Mouse (Mus musculus) liver, adult 2 months (tissue): Measurements from ENCODE around the gene Cyp11a1. TPM values are rescaled to one million over a fixed set of nuclear protein-coding genes. Genes with fewer than 3 reads are reported as not detected.

Experiments
- DNase-seq: peaks from one replicate; pipeline ENCODE4 v3.0.0-alpha.2; 2011; ENCODE audit warnings: low read depth, low spot score; ENCODE audit errors: extremely low read depth
- H3K27ac ChIP-seq: fragments of 200-500 bp; replicated peaks from 2 replicates; pipeline ENCODE4 v1.5.1; 2012; ENCODE audit warnings: low read depth, mild to moderate bottlenecking, control low read depth, inconsistent platforms, low read length; ENCODE audit not compliant: insufficient read depth
- H3K27me3 ChIP-seq: fragments of 200-500 bp; 2 replicates; pipeline ENCODE4 v1.6.1; 2012; ENCODE audit warnings: mild to moderate bottlenecking, moderate library complexity, low read length, inconsistent platforms; ENCODE audit not compliant: control insufficient read depth, insufficient read depth
- H3K36me3 ChIP-seq: fragments of 200-500 bp; 2 replicates; pipeline ENCODE4 v1.6.1; 2012; ENCODE audit warnings: low read length, inconsistent platforms; ENCODE audit not compliant: control insufficient read depth, insufficient read depth
- H3K4me1 ChIP-seq: fragments of 200-500 bp; 2 replicates; pipeline ENCODE4 v1.6.1; 2011; ENCODE audit warnings: low read length; ENCODE audit not compliant: control insufficient read depth, insufficient read depth
- H3K4me3 ChIP-seq: fragments of 200-500 bp; 2 replicates; pipeline ENCODE4 v1.5.1; 2011; ENCODE audit warnings: low read depth, mild to moderate bottlenecking, control low read depth, low read length, moderate library complexity; ENCODE audit not compliant: insufficient read depth
- H3K79me2 ChIP-seq: fragments of 200-500 bp; 2 replicates; pipeline ENCODE4 v1.6.1; 2012; ENCODE audit warnings: inconsistent platforms, mild to moderate bottlenecking, low read length, moderate library complexity; ENCODE audit not compliant: control insufficient read depth, insufficient read depth
- H3K9ac ChIP-seq: fragments of 200-500 bp; 2 replicates; pipeline ENCODE4 v1.6.1; 2012; ENCODE audit warnings: low read depth, mild to moderate bottlenecking, control low read depth, inconsistent platforms, low read length
- CTCF ChIP-seq: fragments of 200-500 bp; IDR thresholded peaks from 2 replicates; pipeline ENCODE4 v1.5.1; 2011; ENCODE audit warnings: low read depth, low read length, control low read depth
- POLR2A ChIP-seq: fragments of 200-500 bp; IDR thresholded peaks from 2 replicates; pipeline ENCODE4 v1.6.1; 2011; ENCODE audit warnings: low read length, control low read depth; ENCODE audit not compliant: insufficient read depth; ENCODE audit errors: extremely low read depth
- WGBS: fragments of 180-500 bp; shearing (Covaris S2); methylation state at CpG from one replicate; pipeline ENCODE4 v1.1.7; 2018; 5-methylcytosine and 5-hydroxymethylcytosine counted together
- polyA plus RNA-seq: library from polyadenylated mRNA; depleted of rRNA; stranded (reverse); fragments of >200 nt; gene quantifications from 2 replicates; pipeline ENCODE4 v1.2.3, GENCODE M21; 2012
- total RNA-seq: library from RNA; depleted of rRNA; stranded (reverse); fragments of >200 nt; gene quantifications from 2 replicates; pipeline ENCODE4 v1.2.3, GENCODE M21; 2014

Gene Cyp11a1
- total and polyA plus RNA-seq, 2 experiments = not detected

DNA sequence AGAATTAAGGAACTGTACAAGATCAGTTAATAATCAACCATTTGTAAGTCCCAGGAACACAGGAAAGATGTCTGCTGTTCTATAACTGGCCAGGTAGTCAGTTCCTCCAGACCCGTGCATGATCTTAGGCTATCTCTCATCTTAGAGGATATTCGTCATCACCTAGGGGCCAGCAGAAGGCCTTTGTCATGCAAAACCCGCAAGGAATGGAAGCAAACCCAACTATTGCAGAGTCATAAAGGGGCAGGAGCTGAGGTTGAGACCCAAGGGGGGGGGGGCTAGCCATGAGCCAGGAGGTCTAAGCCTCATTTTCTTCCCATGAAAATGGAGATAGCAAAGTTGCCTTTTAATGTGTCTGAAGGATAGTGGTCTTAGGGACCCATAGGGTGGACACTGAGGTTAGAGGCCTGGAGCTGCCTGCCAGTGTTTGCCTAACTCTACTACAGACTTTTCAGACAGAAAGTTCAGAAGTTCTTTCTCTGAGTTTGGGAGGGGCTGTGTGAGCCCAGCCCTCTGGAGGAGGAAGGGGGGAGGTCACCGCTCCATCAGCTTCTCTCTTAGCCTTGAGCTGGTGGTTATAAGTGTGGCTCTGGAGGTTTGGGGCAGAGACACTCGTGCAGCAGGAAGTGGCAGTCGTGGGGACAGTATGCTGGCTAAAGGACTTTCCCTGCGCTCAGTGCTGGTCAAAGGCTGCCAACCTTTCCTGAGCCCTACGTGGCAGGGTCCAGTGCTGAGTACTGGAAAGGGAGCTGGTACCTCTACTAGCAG is 8.4 kb downstream of the Cyp11a1 start:
- WGBS = 67% methylated on average over 8 of the region's 8 CpGs
- H3K36me3 ChIP-seq = no peaks in the 10 kb centered on the region
- TF ChIP-seq POLR2A = no peak
- TF ChIP-seq CTCF = no peak
- no peaks in the 10 kb centered on the region for H3K27me3 ChIP-seq
- H3K9ac ChIP-seq = no peak overlapping the region
- no peaks in the 10 kb centered on the region for H3K79me2 ChIP-seq
- no peak overlapping the region for H3K27ac ChIP-seq
- no peak for DNase-seq
- H3K4me1 ChIP-seq = no peaks in the 10 kb centered on the region
- H3K4me3 ChIP-seq = no peak overlapping the region

DNA sequence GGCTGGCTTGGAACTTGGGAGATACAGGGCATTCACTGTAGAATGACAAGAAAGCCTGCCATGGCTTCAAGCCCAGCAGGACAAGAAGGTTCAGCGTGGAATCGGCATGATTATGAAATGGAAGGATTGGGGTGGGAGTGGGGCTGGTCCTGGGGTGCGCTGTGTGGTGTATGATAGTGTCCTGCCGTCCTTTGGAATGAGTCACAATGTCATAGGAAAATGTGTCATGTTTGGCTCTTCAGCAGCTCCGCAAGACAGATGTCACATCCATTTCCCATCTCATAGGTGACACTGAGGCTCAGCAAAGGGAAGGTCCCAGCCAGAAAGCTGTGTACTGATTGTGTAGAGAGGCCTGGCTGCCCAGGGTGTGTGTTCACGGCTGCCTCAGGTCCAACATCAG is 9.6 kb downstream of the Cyp11a1 start:
- H3K36me3 ChIP-seq = no peaks in the 10 kb centered on the region
- no peak overlapping the region for H3K4me3 ChIP-seq
- no peak overlapping the region for H3K27ac ChIP-seq
- H3K9ac ChIP-seq = no peak overlapping the region
- no peaks in the 10 kb centered on the region for H3K4me1 ChIP-seq
- no peak for TF ChIP-seq CTCF
- TF ChIP-seq POLR2A = no peak
- DNase-seq = no peak
- WGBS = 86% methylated on average over 6 of the region's 6 CpGs
- no peaks in the 10 kb centered on the region for H3K27me3 ChIP-seq
- no peaks in the 10 kb centered on the region for H3K79me2 ChIP-seq

DNA sequence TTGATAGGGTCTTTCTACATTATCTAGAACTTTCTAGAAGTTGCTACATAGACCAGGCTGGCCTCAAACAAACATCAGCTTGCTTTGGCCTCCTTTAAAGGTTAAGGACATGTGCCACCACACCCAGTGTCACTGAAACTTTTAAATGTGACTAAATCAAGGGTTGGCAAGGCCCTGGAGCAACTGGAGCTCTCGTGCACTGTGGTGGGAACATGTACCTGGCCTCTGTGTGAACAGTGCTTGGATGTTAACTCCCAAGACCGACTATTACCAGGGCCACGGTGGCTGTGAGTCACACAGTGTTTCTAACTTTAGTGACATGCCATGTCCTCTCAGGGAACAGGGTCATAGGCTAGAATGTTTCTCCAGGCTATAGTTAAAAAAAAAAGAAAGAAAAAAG is 10.8 kb downstream of the Cyp11a1 start:
- no peaks in the 10 kb centered on the region for H3K36me3 ChIP-seq
- no peaks in the 10 kb centered on the region for H3K4me1 ChIP-seq
- TF ChIP-seq POLR2A = no peak
- TF ChIP-seq CTCF = no peak
- no peak overlapping the region for H3K9ac ChIP-seq
- 70% methylated on average over 3 of the region's 3 CpGs for WGBS
- DNase-seq = no peak
- no peak overlapping the region for H3K4me3 ChIP-seq
- H3K27me3 ChIP-seq = no peaks in the 10 kb centered on the region
- no peak overlapping the region for H3K27ac ChIP-seq
- H3K79me2 ChIP-seq = no peaks in the 10 kb centered on the region

DNA sequence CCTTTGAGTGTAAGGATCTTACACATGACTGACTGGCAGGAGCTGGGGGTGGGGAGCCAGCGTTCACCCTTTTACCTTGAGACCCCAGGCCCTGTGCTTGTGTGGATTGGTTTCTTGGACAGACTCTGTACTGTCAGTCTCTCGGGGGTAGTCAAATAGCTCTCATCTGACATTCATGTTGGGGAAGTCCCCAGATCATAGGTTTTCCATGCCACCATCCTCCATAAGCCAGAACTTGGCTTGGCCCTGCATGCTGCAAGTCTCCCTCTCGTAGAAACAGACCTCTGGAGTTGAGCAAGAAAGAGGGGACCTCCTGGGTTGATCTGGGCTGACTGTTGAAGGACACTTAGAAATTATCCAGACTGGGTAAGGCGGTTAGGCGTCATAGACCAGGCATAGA is 12.2 kb downstream of the Cyp11a1 start:
- no peaks in the 10 kb centered on the region for H3K79me2 ChIP-seq
- no peaks in the 10 kb centered on the region for H3K27me3 ChIP-seq
- TF ChIP-seq CTCF (no peak), POLR2A (no peak)
- H3K4me3 ChIP-seq = no peak overlapping the region
- no peak for DNase-seq
- H3K9ac ChIP-seq = no peak overlapping the region
- WGBS = 82% methylated on average over 5 of the region's 5 CpGs
- H3K36me3 ChIP-seq = no peaks in the 10 kb centered on the region
- no peak overlapping the region for H3K27ac ChIP-seq
- H3K4me1 ChIP-seq = no peaks in the 10 kb centered on the region

DNA sequence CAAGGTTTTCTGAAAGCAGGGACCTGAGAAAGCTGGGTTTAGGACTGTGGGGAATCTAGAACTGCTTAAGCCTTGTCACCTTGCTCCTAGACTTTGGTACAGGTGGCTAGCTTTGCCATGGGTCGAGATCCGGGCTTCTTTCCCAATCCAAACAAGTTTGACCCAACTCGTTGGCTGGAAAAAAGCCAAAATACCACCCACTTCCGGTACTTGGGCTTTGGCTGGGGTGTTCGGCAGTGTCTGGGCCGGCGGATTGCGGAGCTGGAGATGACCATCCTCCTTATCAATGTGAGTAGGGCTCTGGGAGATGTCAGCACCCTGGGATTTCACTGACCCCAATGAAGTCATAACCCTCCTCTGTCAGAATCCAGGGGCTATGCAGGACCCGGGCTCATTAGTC is 19.8 kb downstream of the Cyp11a1 start:
- H3K27me3 ChIP-seq = no peaks in the 10 kb centered on the region
- no peaks in the 10 kb centered on the region for H3K36me3 ChIP-seq
- H3K27ac ChIP-seq = no peak overlapping the region
- H3K79me2 ChIP-seq = no peaks in the 10 kb centered on the region
- H3K4me1 ChIP-seq = no peaks in the 10 kb centered on the region
- TF ChIP-seq CTCF (no peak), POLR2A (no peak)
- 60% methylated on average over 9 of the region's 9 CpGs for WGBS
- H3K4me3 ChIP-seq = no peak overlapping the region
- DNase-seq = no peak
- no peak overlapping the region for H3K9ac ChIP-seq

DNA sequence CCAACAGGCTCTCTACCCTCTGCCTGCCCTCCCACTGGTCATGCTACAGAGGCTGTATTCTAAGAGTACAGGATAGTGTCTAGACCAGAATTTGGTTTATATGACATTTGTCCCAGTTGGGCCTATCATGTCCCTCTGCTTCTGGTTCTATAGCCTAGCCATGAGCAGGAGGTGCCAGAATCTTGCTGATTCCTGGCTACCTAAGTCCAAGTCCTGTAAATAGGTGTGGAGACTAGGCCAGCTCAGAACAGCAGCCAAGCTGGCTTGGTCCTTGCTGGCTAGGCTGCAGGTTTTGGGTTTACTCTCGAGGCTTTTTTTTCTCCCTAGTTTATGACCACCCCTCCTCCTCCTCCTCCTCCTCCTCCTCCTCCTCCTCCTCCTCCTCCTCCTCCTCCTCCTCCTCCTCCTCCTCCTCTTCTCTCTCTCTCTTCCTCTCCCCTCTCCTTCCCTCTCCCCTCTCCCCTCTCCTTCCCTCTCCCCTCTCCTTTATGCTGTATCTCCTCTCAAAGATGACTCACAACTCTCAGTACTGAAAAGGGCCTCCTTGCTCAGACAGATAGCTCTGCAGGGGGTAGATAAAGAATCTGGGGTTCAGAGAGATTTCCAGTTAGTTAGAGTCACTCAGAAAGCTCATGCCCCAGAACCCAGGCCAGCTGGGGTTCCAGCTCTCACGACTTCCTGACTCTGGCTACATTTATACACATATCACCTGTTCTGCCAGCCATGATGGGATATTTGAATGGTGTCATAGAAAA is 21.4 kb downstream of the Cyp11a1 start:
- H3K4me3 ChIP-seq = no peak overlapping the region
- WGBS = 51% methylated on average over 2 of the region's 2 CpGs
- TF ChIP-seq CTCF = no peak
- TF ChIP-seq POLR2A = no peak
- no peak overlapping the region for H3K27ac ChIP-seq
- H3K4me1 ChIP-seq = no peaks in the 10 kb centered on the region
- no peaks in the 10 kb centered on the region for H3K36me3 ChIP-seq
- H3K27me3 ChIP-seq = no peaks in the 10 kb centered on the region
- no peaks in the 10 kb centered on the region for H3K79me2 ChIP-seq
- no peak for DNase-seq
- no peak overlapping the region for H3K9ac ChIP-seq
